Mouse (Mus musculus): ENCODE measurements around the gene Rpl9-ps1. TPM values are rescaled to one million over a fixed set of nuclear protein-coding genes. Genes with fewer than 3 reads are reported as not detected.

The Rpl9-ps1 gene
- total and polyA plus RNA-seq, 3 experiments: 0.26 TPM; not detected in 2

- Histone ChIP-seq H3K4me1 (ENCODE audit: control insufficient read depth in 1 of 2, insufficient read depth in 2 of 2, low read length in 2 of 2) (no peaks in the 10 kb centered on the region), H3K9ac (ENCODE audit: control insufficient read depth, low read depth, low read length, poor library complexity, severe bottlenecking) (no peak overlapping the region), H3K27ac (ENCODE audit: control insufficient read depth, low read depth, low read length) (no peak overlapping the region)
Measured at GRCm38 (mm10) chr11:83658797-83659196, 13.4 kb upstream of the Rpl9-ps1 start.

GRCm38 (mm10) chr11:83657508-83657907 lies 12.1 kb upstream of the Rpl9-ps1 start:
- Histone ChIP-seq H3K4me1 (ENCODE audit: control insufficient read depth in 1 of 2, insufficient read depth in 2 of 2, low read length in 2 of 2) (no peaks in the 10 kb centered on the region), H3K9me3 (replicated peaks; ENCODE audit: insufficient read depth, low read length) (no peaks in the 10 kb centered on the region), H3K4me3 (ENCODE audit: control insufficient read depth in 1 of 2, insufficient read depth in 1 of 2, low read depth in 2 of 2, low read length in 2 of 2) (no peak overlapping the region), H3K27me3 (ENCODE audit: control insufficient read depth in 1 of 2, insufficient read depth in 2 of 2, low read length in 2 of 2) (peaks cover 29 to 31% of the 10 kb centered on the region in 2 experiments), H3K27ac (ENCODE audit: control insufficient read depth, low read depth, low read length) (no peak overlapping the region), H3K9ac (ENCODE audit: control insufficient read depth, low read depth, low read length, poor library complexity, severe bottlenecking) (no peak overlapping the region), H3K36me3 (ENCODE audit: control insufficient read depth in 1 of 2, insufficient read depth in 2 of 2, low read length in 2 of 2) (no peaks in the 10 kb centered on the region), H3K79me2 (ENCODE audit: control insufficient read depth, insufficient read depth, low read length, poor library complexity) (no peaks in the 10 kb centered on the region)
- no peak for DNase-seq (ENCODE audit: low read depth, low spot score)
- TF ChIP-seq GABPA (IDR thresholded peaks at IDR 0.05; ENCODE audit: low read depth, low read length): no peak
- TF ChIP-seq ETS1 (IDR thresholded peaks at IDR 0.05; ENCODE audit: low read depth, low read length): no peak
- TF ChIP-seq RAD21 (IDR thresholded peaks at IDR 0.05; ENCODE audit: low read depth, low read length): no peak
- TF ChIP-seq POLR2AphosphoS5 (IDR thresholded peaks at IDR 0.05; ENCODE audit: borderline replicate concordance, low read depth, low read length): no peak

More at GRCm38 (mm10) chr11:83658797-83659196, 13.4 kb upstream of the Rpl9-ps1 start:
- no peaks in the 10 kb centered on the region for H3K9me3 ChIP-seq (replicated peaks; ENCODE audit: insufficient read depth, low read length)
- H3K79me2 ChIP-seq (ENCODE audit: control insufficient read depth, insufficient read depth, low read length, poor library complexity): no peaks in the 10 kb centered on the region
- no peak for TF ChIP-seq USF2 (IDR thresholded peaks at IDR 0.05; ENCODE audit: borderline replicate concordance in 1 of 2, insufficient read depth in 1 of 2, low read depth in 1 of 2, low read length in 2 of 2)
- TF ChIP-seq RCOR1 (IDR thresholded peaks at IDR 0.05; ENCODE audit: low read depth, low read length): no peak
- no peak for TF ChIP-seq UBTF (IDR thresholded peaks at IDR 0.05; ENCODE audit: borderline replicate concordance, insufficient read depth, low read depth, low read length)
- TF ChIP-seq GATA1 (IDR thresholded peaks at IDR 0.05; ENCODE audit: low read depth, low read length): no peak
- TF ChIP-seq TAL1 (IDR thresholded peaks at IDR 0.05; ENCODE audit: low read length): no peak
- no peak for TF ChIP-seq MYC (IDR thresholded peaks at IDR 0.05; ENCODE audit: low read depth, low read length)
- no peak for TF ChIP-seq MAZ (IDR thresholded peaks at IDR 0.05; ENCODE audit: low read depth, low read length)
- TF ChIP-seq MEF2A (IDR thresholded peaks at IDR 0.05; ENCODE audit: extremely low read depth, insufficient replicate concordance, low read depth, low read length, poor library complexity, severe bottlenecking): no peak
- TF ChIP-seq CHD1 (IDR thresholded peaks at IDR 0.05; ENCODE audit: low read depth, low read length): no peak
- TF ChIP-seq RAD21 (IDR thresholded peaks at IDR 0.05; ENCODE audit: low read depth, low read length): no peak
- no peak for TF ChIP-seq ETS1 (IDR thresholded peaks at IDR 0.05; ENCODE audit: low read depth, low read length)
- no peak for TF ChIP-seq MAX (IDR thresholded peaks at IDR 0.05; ENCODE audit: low read length)
- no peak for TF ChIP-seq ELF1 (IDR thresholded peaks at IDR 0.05; ENCODE audit: low read depth, low read length)
- DNase-seq (ENCODE audit: low read depth, low spot score): no peak
- no peak overlapping the region for H3K4me3 ChIP-seq (ENCODE audit: control insufficient read depth in 1 of 2, insufficient read depth in 1 of 2, low read depth in 2 of 2, low read length in 2 of 2)
- no peaks in the 10 kb centered on the region for H3K36me3 ChIP-seq (ENCODE audit: control insufficient read depth in 1 of 2, insufficient read depth in 2 of 2, low read length in 2 of 2)
- H3K27me3 ChIP-seq (ENCODE audit: control insufficient read depth in 1 of 2, insufficient read depth in 2 of 2, low read length in 2 of 2): peaks cover 29 to 34% of the 10 kb centered on the region in 2 experiments

Data from MEL (cell line).